Mouse (Mus musculus): ENCODE data around the gene Ppp6r1. TPM values are rescaled to one million over a fixed set of nuclear protein-coding genes. Genes with fewer than 3 reads are reported as not detected.

The Ppp6r1 gene
- polyA plus RNA-seq, 1 experiment from 2014 or later: 13.9 TPM

DNA sequence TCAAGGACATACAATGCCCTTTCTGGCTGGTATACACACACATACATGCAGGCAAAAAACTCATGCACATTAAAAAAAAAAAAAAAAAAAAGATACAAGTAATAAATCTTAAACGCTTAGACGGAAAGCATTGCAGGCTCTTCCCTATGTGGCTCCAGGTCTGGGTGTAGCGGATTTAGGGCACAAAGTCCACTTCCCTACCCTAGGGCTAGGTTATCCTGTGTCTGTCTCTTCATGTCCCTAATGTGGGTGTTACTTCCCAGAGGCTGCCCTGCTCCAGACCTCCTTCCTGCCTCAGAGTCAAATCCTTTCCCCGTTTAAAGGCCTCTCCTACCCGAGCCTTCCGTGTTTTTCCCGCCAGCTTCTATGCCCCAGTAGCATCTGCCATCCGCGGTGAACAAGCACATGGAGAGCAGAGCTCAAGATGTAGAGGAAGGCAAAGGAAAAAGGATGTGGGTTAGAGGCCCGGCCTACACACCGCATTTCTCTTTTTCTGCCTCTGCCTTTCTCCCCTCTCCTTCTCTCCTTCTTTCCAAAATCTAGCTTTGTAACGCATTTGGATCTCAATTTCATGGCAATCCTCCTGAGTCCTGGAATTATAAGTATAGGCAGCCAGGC is 15.4 kb upstream of the Ppp6r1 start:
- H3K27me3 ChIP-seq (replicated peaks): no peaks in the 10 kb centered on the region
- H3K4me1 ChIP-seq: no peaks in the 10 kb centered on the region
- no peak overlapping the region for H3K4me3 ChIP-seq
- H3K9ac ChIP-seq: no peak overlapping the region
- no peak for ATAC-seq (ENCODE audit: low FRiP score, low read depth)
- 93% methylated on average over 12 of the region's 12 CpGs for WGBS
- H3K4me2 ChIP-seq (replicated peaks): no peak overlapping the region
- no peak overlapping the region for H3K27ac ChIP-seq
- H3K36me3 ChIP-seq: peaks cover 55% of the 10 kb centered on the region
- H3K9me3 ChIP-seq: no peaks in the 10 kb centered on the region

DNA sequence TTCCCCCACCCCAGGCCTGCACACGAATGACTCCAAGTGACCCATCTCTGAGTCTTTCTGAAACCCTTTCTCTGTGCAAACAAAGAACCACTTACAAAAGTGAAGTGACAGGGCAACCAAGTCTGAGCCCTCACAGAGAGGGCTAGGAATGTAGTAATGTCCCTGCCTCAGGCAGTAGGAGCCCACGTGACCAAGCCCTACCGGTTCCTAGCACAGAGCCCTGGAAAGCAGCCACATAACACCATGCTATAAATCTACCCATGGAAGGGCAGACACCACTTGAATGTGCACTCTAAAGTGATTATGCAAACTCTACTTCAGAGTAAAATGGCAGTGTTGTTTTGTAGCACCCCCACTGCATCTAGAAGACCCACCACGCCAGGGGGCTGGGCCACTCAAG is 13.1 kb upstream of the Ppp6r1 start:
- Histone ChIP-seq H3K27ac (no peak overlapping the region), H3K9ac (0 out of 2 replicates have a peak overlapping the region, but pooled peaks have one; percentile 13), H3K4me3 (no peak overlapping the region), H3K4me1 (no peaks in the 10 kb centered on the region), H3K9me3 (no peaks in the 10 kb centered on the region), H3K4me2 (replicated peaks) (0 out of 2 replicates have a peak overlapping the region, but pooled peaks have one; percentile 0), H3K36me3 (peaks cover 63% of the 10 kb centered on the region), H3K27me3 (replicated peaks) (no peaks in the 10 kb centered on the region)
- 44% methylated on average over 4 of the region's 4 CpGs for WGBS
- ATAC-seq (ENCODE audit: low FRiP score, low read depth): peak; percentile 95

DNA sequence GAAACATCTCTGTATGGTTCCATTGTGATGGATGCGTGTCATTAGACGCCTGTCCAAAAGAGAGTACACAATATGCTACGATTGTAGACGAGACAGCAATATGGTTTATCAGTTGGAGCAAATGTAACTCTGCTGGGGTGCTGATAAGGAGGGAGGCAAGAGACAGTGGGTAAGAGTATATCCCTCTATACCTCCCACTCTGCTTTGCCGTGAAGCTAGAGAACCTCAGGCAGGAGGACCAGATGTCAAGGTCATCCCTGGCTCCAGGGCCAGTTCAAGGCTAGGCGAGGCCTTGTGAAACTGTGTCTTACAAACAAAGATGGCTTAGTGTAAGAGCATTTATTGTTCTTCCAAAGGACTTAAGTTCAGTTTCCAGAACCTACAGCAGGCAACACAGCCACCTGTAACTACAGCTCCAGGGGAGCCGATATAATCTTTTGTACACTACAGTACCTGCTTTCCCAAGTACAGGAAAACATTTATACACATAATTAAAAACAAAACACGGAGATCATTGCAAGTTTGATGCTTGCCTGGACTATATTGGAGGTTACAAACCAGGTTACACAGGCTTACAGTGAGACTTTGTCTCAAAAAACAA is 11.9 kb upstream of the Ppp6r1 start:
- Histone ChIP-seq H3K4me3 (no peak overlapping the region), H3K4me2 (replicated peaks) (no peak overlapping the region), H3K36me3 (peaks cover 65% of the 10 kb centered on the region), H3K9me3 (no peaks in the 10 kb centered on the region), H3K4me1 (no peaks in the 10 kb centered on the region), H3K27ac (no peak overlapping the region), H3K27me3 (replicated peaks) (no peaks in the 10 kb centered on the region), H3K9ac (no peak overlapping the region)
- ATAC-seq (ENCODE audit: low FRiP score, low read depth): no peak
- WGBS: 87% methylated on average over 8 of the region's 8 CpGs

DNA sequence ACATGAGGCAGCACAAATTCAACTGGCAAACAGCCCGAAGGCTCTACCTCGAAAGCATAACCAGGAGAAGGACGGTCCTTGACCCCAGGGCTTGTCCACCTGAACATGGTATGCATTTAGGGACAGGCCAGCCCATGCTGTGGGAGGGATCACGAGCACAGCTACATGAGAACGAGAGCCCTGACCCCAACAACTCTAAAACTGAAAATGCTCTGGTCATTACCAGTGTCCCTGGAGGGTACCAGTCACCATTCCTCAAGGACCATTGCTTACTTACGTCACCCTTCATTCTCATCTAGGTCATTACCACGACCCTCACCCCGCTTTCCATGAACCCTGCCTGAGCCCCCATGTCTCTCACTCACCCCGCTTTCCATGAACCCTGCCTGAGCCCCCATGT is 10.3 kb upstream of the Ppp6r1 start:
- Histone ChIP-seq H3K4me3 (no peak overlapping the region), H3K27ac (no peak overlapping the region), H3K9me3 (no peaks in the 10 kb centered on the region), H3K27me3 (replicated peaks) (no peaks in the 10 kb centered on the region), H3K4me1 (no peaks in the 10 kb centered on the region), H3K4me2 (replicated peaks) (no peak overlapping the region), H3K36me3 (peaks cover 62% of the 10 kb centered on the region), H3K9ac (no peak overlapping the region)
- 97% methylated on average over 9 of the region's 9 CpGs for WGBS
- no peak for ATAC-seq (ENCODE audit: low FRiP score, low read depth)

DNA sequence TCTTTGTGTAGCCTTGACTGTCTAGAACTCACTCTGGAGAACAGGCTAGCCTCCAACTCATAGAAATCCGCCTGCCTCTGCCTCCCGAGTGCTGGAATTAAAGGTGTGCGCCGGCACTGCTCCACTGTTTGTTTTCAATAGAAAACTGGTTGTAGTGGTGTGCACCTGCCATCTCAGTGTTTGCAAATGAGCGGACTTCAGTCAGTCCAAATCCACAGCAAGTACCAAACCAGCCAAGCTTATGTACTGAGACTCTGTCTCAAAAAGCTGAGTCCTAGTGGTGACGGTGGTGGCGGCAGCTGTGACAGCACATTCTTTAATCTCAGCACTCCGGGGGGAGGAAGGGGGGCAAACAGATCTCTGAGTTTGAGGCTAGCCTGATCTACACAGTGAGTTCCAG is 9.7 kb upstream of the Ppp6r1 start:
- Histone ChIP-seq H3K27ac (no peak overlapping the region), H3K4me3 (no peak overlapping the region), H3K9me3 (no peaks in the 10 kb centered on the region), H3K4me1 (no peaks in the 10 kb centered on the region), H3K9ac (no peak overlapping the region), H3K36me3 (peaks cover 61% of the 10 kb centered on the region), H3K4me2 (replicated peaks) (no peak overlapping the region), H3K27me3 (replicated peaks) (no peaks in the 10 kb centered on the region)
- no peak for ATAC-seq (ENCODE audit: low FRiP score, low read depth)
- 95% methylated on average over 8 of the region's 8 CpGs for WGBS

DNA sequence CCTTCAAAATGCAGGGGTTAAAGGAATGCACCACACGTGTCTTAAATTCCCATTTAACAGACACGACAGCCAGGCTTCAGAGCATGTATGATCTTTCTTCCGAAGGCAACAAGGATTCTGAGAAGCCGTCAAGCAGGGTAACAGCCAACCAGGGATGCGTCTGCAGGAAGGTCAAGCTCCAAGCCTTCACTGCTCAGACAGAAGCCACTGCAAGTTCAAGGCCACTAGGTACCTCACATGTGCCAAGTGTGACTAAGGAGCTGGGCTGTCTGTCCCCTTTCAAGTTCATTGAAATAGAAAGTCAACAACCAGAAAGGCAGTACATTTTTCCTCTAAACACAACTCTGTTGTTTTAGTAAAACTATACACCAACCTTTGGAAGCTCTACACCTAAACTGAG is 8.1 kb upstream of the Ppp6r1 start:
- no peak overlapping the region for H3K4me2 ChIP-seq (replicated peaks)
- 95% methylated on average over 5 of the region's 5 CpGs for WGBS
- no peak for ATAC-seq (ENCODE audit: low FRiP score, low read depth)
- no peak overlapping the region for H3K27ac ChIP-seq
- H3K27me3 ChIP-seq (replicated peaks): no peaks in the 10 kb centered on the region
- no peak overlapping the region for H3K4me3 ChIP-seq
- H3K9me3 ChIP-seq: no peaks in the 10 kb centered on the region
- H3K4me1 ChIP-seq: no peaks in the 10 kb centered on the region
- peaks cover 69% of the 10 kb centered on the region for H3K36me3 ChIP-seq
- H3K9ac ChIP-seq: no peak overlapping the region

DNA sequence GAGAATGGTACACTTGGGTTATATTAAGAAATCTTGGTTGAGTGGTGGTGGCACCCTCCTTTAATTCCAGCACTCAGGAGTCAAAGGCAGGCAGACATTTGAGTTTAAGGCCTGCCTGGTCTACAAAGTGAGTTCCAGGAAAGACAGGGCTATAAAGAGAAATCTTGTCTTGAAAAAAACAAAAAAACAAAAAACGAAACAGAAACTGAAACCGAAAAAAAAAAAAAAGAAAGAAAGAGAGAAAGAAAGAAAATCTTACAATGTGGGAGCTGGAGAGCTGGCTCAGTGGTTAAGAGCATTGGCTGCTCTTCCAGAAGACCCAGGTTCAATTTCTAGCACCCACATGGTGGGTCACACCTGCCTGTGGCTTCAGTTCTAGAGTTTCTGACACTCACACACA is 4.9 kb upstream of the Ppp6r1 start:
- no peak overlapping the region for H3K4me2 ChIP-seq (replicated peaks)
- H3K9me3 ChIP-seq: no peaks in the 10 kb centered on the region
- H3K36me3 ChIP-seq: peaks cover 46% of the 10 kb centered on the region
- no peak overlapping the region for H3K9ac ChIP-seq
- no peak overlapping the region for H3K4me3 ChIP-seq
- WGBS: 93% methylated on average over 2 of the region's 2 CpGs
- H3K4me1 ChIP-seq: peaks cover 5% of the 10 kb centered on the region; the same call in 1 of the 2 replicates
- H3K27ac ChIP-seq: no peak overlapping the region
- H3K27me3 ChIP-seq (replicated peaks): no peaks in the 10 kb centered on the region
- ATAC-seq (ENCODE audit: low FRiP score, low read depth): no peak

DNA sequence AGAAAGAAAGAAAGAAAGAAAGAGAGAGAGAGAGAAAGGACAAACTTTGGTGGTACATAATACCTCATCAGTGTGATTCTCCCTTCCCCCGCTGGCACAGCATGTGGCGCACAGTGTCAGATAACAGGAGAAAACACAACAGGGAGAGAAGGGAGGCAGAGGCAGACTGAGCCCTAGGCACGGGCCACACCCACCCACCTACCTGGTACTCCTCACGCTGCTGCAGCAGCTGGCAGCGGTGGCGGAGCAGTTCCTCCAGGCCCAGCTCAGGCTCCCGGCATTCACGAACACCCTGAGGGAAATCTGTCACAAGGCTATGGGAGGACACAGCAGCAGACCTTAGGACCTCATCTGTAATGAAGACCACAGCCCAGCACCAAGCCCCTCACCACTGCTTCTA is 4.4 kb upstream of the Ppp6r1 start:
- H3K9ac ChIP-seq: no peak overlapping the region
- WGBS: 83% methylated on average over 8 of the region's 8 CpGs
- H3K4me2 ChIP-seq (replicated peaks): no peak overlapping the region
- H3K36me3 ChIP-seq: peaks cover 41% of the 10 kb centered on the region
- H3K4me3 ChIP-seq: no peak overlapping the region
- ATAC-seq (ENCODE audit: low FRiP score, low read depth): no peak
- no peaks in the 10 kb centered on the region for H3K27me3 ChIP-seq (replicated peaks)
- peaks cover 5% of the 10 kb centered on the region; the same call in 1 of the 2 replicates for H3K4me1 ChIP-seq
- H3K27ac ChIP-seq: no peak overlapping the region
- H3K9me3 ChIP-seq: no peaks in the 10 kb centered on the region

DNA sequence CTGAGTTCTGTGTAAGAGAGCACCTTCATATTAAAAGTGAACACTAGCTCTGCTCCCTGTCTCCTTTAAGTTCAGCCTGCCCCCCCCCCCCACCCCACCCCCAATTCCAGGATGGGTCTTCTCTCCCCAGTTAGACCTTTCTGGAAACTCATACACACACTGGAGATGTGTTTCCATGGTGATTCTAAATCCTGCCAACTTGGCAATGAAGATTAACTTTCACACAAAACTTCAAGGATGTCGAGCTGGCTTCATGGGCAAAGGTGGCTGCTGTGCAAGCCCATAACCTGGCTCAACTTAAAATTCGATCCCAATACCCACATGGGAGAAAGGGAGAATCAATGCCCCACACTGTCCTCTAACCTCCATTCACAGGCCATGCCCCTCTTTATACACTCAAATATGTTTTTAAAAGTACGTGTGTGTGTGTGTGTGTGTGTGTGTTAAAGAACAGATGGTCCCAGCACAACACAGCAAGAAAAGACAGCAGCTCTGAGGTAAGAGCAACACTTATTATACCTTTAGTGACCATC is 1.2 kb upstream of the Ppp6r1 start:
- H3K4me1 ChIP-seq: peaks cover 32% of the 10 kb centered on the region
- H3K4me3 ChIP-seq: peak overlapping the region; percentile 88
- H3K36me3 ChIP-seq: peaks cover 21% of the 10 kb centered on the region
- H3K9ac ChIP-seq: peak overlapping the region; percentile 91; the same call in 1 of the 2 replicates
- H3K27ac ChIP-seq: peak overlapping the region; percentile 88; the same call in 1 of the 2 replicates
- 67% methylated on average over 3 of the region's 3 CpGs for WGBS
- peak overlapping the region; percentile 97 for H3K4me2 ChIP-seq (replicated peaks)
- no peak for ATAC-seq (ENCODE audit: low FRiP score, low read depth)
- no peaks in the 10 kb centered on the region for H3K27me3 ChIP-seq (replicated peaks)
- H3K9me3 ChIP-seq: no peaks in the 10 kb centered on the region

DNA sequence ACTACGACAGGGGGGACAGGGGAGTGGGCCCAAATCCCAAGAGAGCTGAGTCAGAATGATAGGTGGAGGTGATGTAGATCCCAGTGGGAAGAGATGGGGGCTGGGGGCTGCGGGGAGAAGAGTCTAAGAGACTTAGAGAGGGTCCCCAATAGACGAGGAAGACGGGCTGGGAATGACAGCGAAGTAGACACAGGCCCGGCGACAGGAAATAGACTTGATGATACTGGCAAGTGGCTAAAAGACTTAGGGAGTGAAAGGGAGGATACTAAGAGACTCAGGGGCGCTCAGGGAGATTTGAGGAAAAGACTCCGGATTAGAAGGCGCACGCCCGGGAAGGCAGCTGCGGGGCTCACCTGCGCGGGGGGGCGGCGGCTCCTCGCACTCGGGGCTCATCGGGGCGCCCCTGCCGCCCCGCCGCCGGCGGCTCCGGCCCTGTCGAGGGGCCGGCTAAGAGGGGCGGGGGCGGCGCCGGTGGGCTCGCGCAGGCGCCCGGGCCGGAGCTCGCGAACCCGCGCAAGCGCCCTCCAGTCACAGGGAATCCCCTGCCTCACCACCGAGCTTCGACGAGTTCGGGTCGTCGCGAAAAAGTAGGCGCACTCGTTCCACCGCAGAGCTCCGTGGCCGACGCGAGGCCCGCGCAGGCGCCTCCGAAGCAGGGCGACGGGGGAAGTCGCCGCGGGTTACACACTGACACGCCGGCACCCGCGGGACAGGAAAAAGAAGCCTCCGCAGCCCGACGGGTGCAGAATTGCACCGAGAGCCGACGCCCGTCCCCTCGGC is 501 bp downstream of the Ppp6r1 start:
- under 1% methylated on average over 75 of the region's 78 CpGs for WGBS
- peak overlapping the region; percentile 88 for H3K27ac ChIP-seq
- H3K4me1 ChIP-seq: peaks cover 32% of the 10 kb centered on the region

DNA sequence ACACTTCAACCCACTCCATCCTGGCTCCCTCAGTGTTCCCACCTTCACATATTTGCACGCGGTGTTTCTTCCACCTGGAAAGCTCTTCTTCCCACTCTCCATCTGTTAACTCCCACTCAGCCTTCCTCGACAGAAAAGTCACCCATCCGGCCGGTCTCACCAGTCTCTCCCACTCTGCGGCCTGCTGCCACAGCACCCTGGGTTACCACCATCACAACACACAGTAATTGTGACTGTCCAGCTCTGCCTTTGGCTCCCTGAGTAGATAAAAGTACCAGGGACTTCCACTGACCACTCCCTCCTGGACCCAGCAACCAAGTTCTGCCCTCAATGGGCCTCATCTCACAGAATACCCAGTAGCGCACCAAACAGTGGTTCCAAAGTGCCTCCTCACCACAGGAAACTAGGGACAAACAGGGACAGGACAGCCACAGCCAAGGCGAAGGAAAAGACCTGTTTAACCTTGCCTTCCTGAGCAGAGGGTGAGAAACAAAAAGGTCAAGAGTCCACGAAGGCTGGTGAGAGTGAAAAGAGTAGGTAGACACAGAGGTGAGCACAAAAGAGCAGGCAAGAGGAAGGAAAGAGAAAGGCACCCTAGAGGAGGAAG is 1.2 kb downstream of the Ppp6r1 start:
- H3K9me3 ChIP-seq: no peaks in the 10 kb centered on the region
- no peaks in the 10 kb centered on the region for H3K27me3 ChIP-seq (replicated peaks)
- 61% methylated on average over 9 of the region's 9 CpGs for WGBS
- no peak for ATAC-seq (ENCODE audit: low FRiP score, low read depth)
- peaks cover 32% of the 10 kb centered on the region for H3K4me1 ChIP-seq
- peak overlapping the region; percentile 88 for H3K4me3 ChIP-seq
- H3K36me3 ChIP-seq: peaks cover 8% of the 10 kb centered on the region
- H3K4me2 ChIP-seq (replicated peaks): peak overlapping the region; percentile 97
- H3K9ac ChIP-seq: peak overlapping the region; percentile 91
- no peak overlapping the region for H3K27ac ChIP-seq

More for the DNA sequence above, 501 bp downstream of the Ppp6r1 start:
- Histone ChIP-seq H3K4me3 (peak overlapping the region; percentile 88), H3K9ac (peak overlapping the region; percentile 91), H3K4me2 (replicated peaks) (peak overlapping the region; percentile 97), H3K27me3 (replicated peaks) (no peaks in the 10 kb centered on the region), H3K9me3 (no peaks in the 10 kb centered on the region), H3K36me3 (peaks cover 9% of the 10 kb centered on the region; the same call in 1 of the 2 replicates)
- peak; percentile 82 for ATAC-seq (ENCODE audit: low FRiP score, low read depth)

DNA sequence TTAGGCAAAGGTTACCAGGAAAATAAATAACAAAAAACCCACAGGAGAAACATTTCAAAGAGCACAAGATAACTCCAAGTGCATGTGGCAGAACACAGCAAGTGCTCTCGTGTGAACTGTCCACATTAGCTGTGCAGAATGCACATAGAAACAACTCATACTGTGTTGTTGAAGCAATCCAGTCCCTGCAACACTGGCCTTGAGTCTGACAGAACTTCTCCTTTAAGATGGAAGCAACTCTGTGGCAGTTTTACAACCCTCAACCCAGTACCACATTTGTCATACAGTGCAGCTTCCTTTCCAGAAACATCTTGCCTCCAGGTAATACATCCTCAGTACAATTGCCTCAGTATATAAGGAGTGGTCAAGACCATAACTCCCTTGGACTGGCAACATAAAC is 2.0 kb downstream of the Ppp6r1 start:
- no peaks in the 10 kb centered on the region for H3K27me3 ChIP-seq (replicated peaks)
- H3K9ac ChIP-seq: peak overlapping the region; percentile 91
- no peak overlapping the region for H3K27ac ChIP-seq
- H3K4me2 ChIP-seq (replicated peaks): peak overlapping the region; percentile 97
- peaks cover 4% of the 10 kb centered on the region; the same call in 1 of the 2 replicates for H3K36me3 ChIP-seq
- 71% methylated on average over 1 of the region's 1 CpGs for WGBS
- no peak overlapping the region for H3K4me3 ChIP-seq
- peaks cover 32% of the 10 kb centered on the region for H3K4me1 ChIP-seq
- no peak for ATAC-seq (ENCODE audit: low FRiP score, low read depth)
- H3K9me3 ChIP-seq: no peaks in the 10 kb centered on the region

All from neural tube, embryonic 12.5 days (tissue).